Mouse (Mus musculus) lung, postnatal 14 days (tissue): ENCODE results near the gene Gm10300.

Experiments
- DNase-seq: peaks from one replicate; pipeline ENCODE4 v3.0.0; 2021

Gm10300 gene

GRCm38 (mm10) chr4:132079555-132080275, 5.2 kb downstream of the Gm10300 start:
- peak; percentile 82 for DNase-seq

- DNase-seq = no peak
Measured at GRCm38 (mm10) chr4:132080492-132080983, 6.0 kb downstream of the Gm10300 start.

- DNase-seq = no peak
Measured at GRCm38 (mm10) chr4:132085114-132085513, 10.6 kb downstream of the Gm10300 start.

GRCm38 (mm10) chr4:132088921-132089320, 14.4 kb downstream of the Gm10300 start:
- peak; percentile 69 for DNase-seq

GRCm38 (mm10) chr4:132093136-132093535, 18.6 kb downstream of the Gm10300 start:
- no peak for DNase-seq

- no peak for DNase-seq
Measured at GRCm38 (mm10) chr4:132093928-132094327, 19.4 kb downstream of the Gm10300 start.

- no peak for DNase-seq
Measured at GRCm38 (mm10) chr4:132095043-132095442, 20.5 kb downstream of the Gm10300 start.

- no peak for DNase-seq
Measured at GRCm38 (mm10) chr4:132099548-132099947, 25.1 kb downstream of the Gm10300 start.

- no peak for DNase-seq
Measured at GRCm38 (mm10) chr4:132101152-132101551, 26.7 kb downstream of the Gm10300 start.

- DNase-seq = no peak
Measured at GRCm38 (mm10) chr4:132108221-132108620, 33.7 kb downstream of the Gm10300 start.

- DNase-seq = no peak
Measured at GRCm38 (mm10) chr4:132111227-132111626, 36.7 kb downstream of the Gm10300 start.

- no peak for DNase-seq
Measured at GRCm38 (mm10) chr4:132113411-132114095, 39.1 kb downstream of the Gm10300 start.

- DNase-seq = no peak
Measured at GRCm38 (mm10) chr4:132116315-132116714, 41.8 kb downstream of the Gm10300 start.

GRCm38 (mm10) chr4:132119566-132119965, 45.1 kb downstream of the Gm10300 start:
- no peak for DNase-seq

GRCm38 (mm10) chr4:132121674-132122073, 47.2 kb downstream of the Gm10300 start:
- no peak for DNase-seq

- DNase-seq = no peak
Measured at GRCm38 (mm10) chr4:132123166-132123565, 48.7 kb downstream of the Gm10300 start.
